Mouse (Mus musculus): ENCODE results near the gene Lingo1.

The Lingo1 gene

GRCm38 (mm10) chr9:56722089-56722825 is 74.0 kb downstream of the Lingo1 start:
- DNase-seq: no peak

- no peak for DNase-seq
These were observed 77.3 kb downstream of the Lingo1 start for GRCm38 (mm10) chr9:56718984-56719383.

- no peak for DNase-seq
These were observed 79.7 kb downstream of the Lingo1 start for GRCm38 (mm10) chr9:56716565-56716964.

- DNase-seq: no peak
These were observed 80.2 kb downstream of the Lingo1 start for GRCm38 (mm10) chr9:56716066-56716465.

- DNase-seq: peak in 1 of 2 experiments; percentile 11
These were observed 81.9 kb downstream of the Lingo1 start for GRCm38 (mm10) chr9:56714391-56714790.

- no peak for DNase-seq
These were observed 83.5 kb downstream of the Lingo1 start for GRCm38 (mm10) chr9:56712667-56713369.

GRCm38 (mm10) chr9:56710958-56711357 is 85.3 kb downstream of the Lingo1 start:
- DNase-seq: no peak

GRCm38 (mm10) chr9:56706482-56707085 is 89.7 kb downstream of the Lingo1 start:
- no peak for DNase-seq

GRCm38 (mm10) chr9:56701394-56701793 is 94.9 kb downstream of the Lingo1 start:
- DNase-seq: no peak

GRCm38 (mm10) chr9:56700866-56701265 is 95.4 kb downstream of the Lingo1 start:
- no peak for DNase-seq

- DNase-seq: no peak
These were observed 97.4 kb downstream of the Lingo1 start for GRCm38 (mm10) chr9:56698715-56699370.

- DNase-seq: no peak
These were observed 102.2 kb downstream of the Lingo1 start for GRCm38 (mm10) chr9:56694079-56694478.

GRCm38 (mm10) chr9:56691226-56691625 is 105.0 kb downstream of the Lingo1 start:
- DNase-seq: no peak

GRCm38 (mm10) chr9:56690679-56691078 is 105.6 kb downstream of the Lingo1 start:
- no peak for DNase-seq

- no peak for DNase-seq
These were observed 108.8 kb downstream of the Lingo1 start for GRCm38 (mm10) chr9:56687490-56687889.

GRCm38 (mm10) chr9:56687145-56687477 is 109.2 kb downstream of the Lingo1 start:
- DNase-seq: no peak

GRCm38 (mm10) chr9:56686339-56687144 is 109.7 kb downstream of the Lingo1 start:
- DNase-seq: no peak

- no peak for DNase-seq
These were observed 113.4 kb downstream of the Lingo1 start for GRCm38 (mm10) chr9:56682826-56683225.

- DNase-seq: no peak
These were observed 114.3 kb downstream of the Lingo1 start for GRCm38 (mm10) chr9:56681950-56682349.

- DNase-seq: no peak
These were observed 117.2 kb downstream of the Lingo1 start for GRCm38 (mm10) chr9:56678929-56679681.

GRCm38 (mm10) chr9:56675696-56676095 is 120.6 kb downstream of the Lingo1 start:
- DNase-seq: no peak
